Mouse (Mus musculus): ENCODE results near the gene Arid3c.

- TF ChIP-seq CTCF (IDR thresholded peaks at IDR 0.05) = no peak
- no peak for TF ChIP-seq EP300 (IDR thresholded peaks at IDR 0.05; ENCODE audit: insufficient read depth, low read depth, low read length)
Observed at GRCm38 (mm10) chr4:41704651-41705050, 26.3 kb downstream of the Arid3c start.

Measured in heart, adult 2 months (tissue).